In genomic region chr1:136966728-136967386, GRCm38 (mm10) we compare ENCODE assay signal across 23 mouse cellular contexts. TPM values are rescaled to one million over a fixed set of nuclear protein-coding genes. Genes with fewer than 3 reads are reported as not detected.
A peak's percentile ranks its signal among the peaks of the same experiment; 100 is the strongest.
DNase-seq lines count a peak whose midpoint lies in the region; ATAC-seq and TF ChIP-seq lines count a peak whose summit lies in the region.
"Had no signal": no experiment of that assay in that cellular context is flagged by ENCODE, and none has a peak within 500 bp of the region (broad histone marks: within the 10 kb centered on the region; RNA-seq: fewer than 3 reads in every experiment).

No protein-coding gene starts in this region.

- no peaks in the 10 kb centered on the region for H3K36me3 ChIP-seq in kidney, adult 2 months (ENCODE audit: control insufficient read depth, insufficient read depth, low read length)
- H3K36me3 ChIP-seq in kidney, embryonic 14.5 days (ENCODE audit: control insufficient read depth, insufficient read depth, low read length), result no peaks in the 10 kb centered on the region
- H3K36me3 ChIP-seq in stomach, embryonic 15.5 days, result no peaks in the 10 kb centered on the region
- no peaks in the 10 kb centered on the region for H3K36me3 ChIP-seq in stomach, postnatal 0 days (ENCODE audit: control insufficient read depth, insufficient read depth, low read length)
- H3K36me3 ChIP-seq in kidney, embryonic 16.5 days (ENCODE audit: insufficient read depth, low read length), result no peaks in the 10 kb centered on the region
- H3K36me3 ChIP-seq: embryonic facial prominence, embryonic 13.5 days; forebrain, embryonic 12.5 days; heart, embryonic 13.5 days; midbrain, embryonic 13.5 days had no signal

- no peak for TF ChIP-seq CTCF in kidney, adult 2 months (conservative IDR thresholded peaks at IDR 0.05; ENCODE audit: insufficient read depth, insufficient read length, low read depth, low read length)
- TF ChIP-seq CTCF in stomach, postnatal 0 days (IDR thresholded peaks at IDR 0.05; ENCODE audit: low read depth), result no peak

- H3K9me3 ChIP-seq in kidney, embryonic 14.5 days (ENCODE audit: control insufficient read depth, low read length), result no peaks in the 10 kb centered on the region
- H3K9me3 ChIP-seq in stomach, embryonic 15.5 days, result no peaks in the 10 kb centered on the region
- H3K9me3 ChIP-seq in stomach, postnatal 0 days (ENCODE audit: control insufficient read depth, low read length), result no peaks in the 10 kb centered on the region
- no peaks in the 10 kb centered on the region for H3K9me3 ChIP-seq in kidney, embryonic 16.5 days (ENCODE audit: low read length)
- H3K9me3 ChIP-seq: embryonic facial prominence, embryonic 13.5 days; forebrain, embryonic 12.5 days; heart, embryonic 13.5 days; midbrain, embryonic 13.5 days had no signal

- H3K4me1 ChIP-seq in kidney, adult 2 months (ENCODE audit: control insufficient read depth, insufficient read depth, low read length), result peaks cover 5% of the 10 kb centered on the region; the same call in 1 of the 2 replicates
- H3K4me1 ChIP-seq in kidney, embryonic 14.5 days (ENCODE audit: control insufficient read depth, insufficient read depth, low read length), result 0 out of 2 replicates have a peak, but pooled peaks cover 6% of the 10 kb centered on the region
- no peaks in the 10 kb centered on the region for H3K4me1 ChIP-seq in stomach, embryonic 15.5 days
- no peaks in the 10 kb centered on the region for H3K4me1 ChIP-seq in stomach, postnatal 0 days (replicated peaks; ENCODE audit: control insufficient read depth, insufficient read depth)
- H3K4me1 ChIP-seq in kidney, embryonic 16.5 days (ENCODE audit: insufficient read depth, low read length), result 0 out of 2 replicates have a peak, but pooled peaks cover 2% of the 10 kb centered on the region
- H3K4me1 ChIP-seq: embryonic facial prominence, embryonic 13.5 days; forebrain, embryonic 12.5 days; heart, embryonic 13.5 days; midbrain, embryonic 13.5 days had no signal

- H3K27me3 ChIP-seq in kidney, adult 2 months (replicated peaks; ENCODE audit: control insufficient read depth, insufficient read depth, low read length), result no peaks in the 10 kb centered on the region
- H3K27me3 ChIP-seq in kidney, embryonic 14.5 days (ENCODE audit: control insufficient read depth, insufficient read depth, low read length), result no peaks in the 10 kb centered on the region
- H3K27me3 ChIP-seq in stomach, embryonic 15.5 days (replicated peaks), result no peaks in the 10 kb centered on the region
- no peaks in the 10 kb centered on the region for H3K27me3 ChIP-seq in stomach, postnatal 0 days (ENCODE audit: control insufficient read depth, insufficient read depth, low read length)
- 0 out of 2 replicates have a peak, but pooled peaks cover 3% of the 10 kb centered on the region for H3K27me3 ChIP-seq in kidney, embryonic 16.5 days (ENCODE audit: insufficient read depth, low read length)
- H3K27me3 ChIP-seq: embryonic facial prominence, embryonic 13.5 days; midbrain, embryonic 13.5 days had no signal

- 46% methylated on average over 12 of the region's 12 CpGs for WGBS in kidney, adult 2 months
- 71% methylated on average over 12 of the region's 12 CpGs for WGBS in kidney, embryonic 14.5 days
- WGBS in stomach, embryonic 15.5 days, result 57% methylated on average over 12 of the region's 12 CpGs
- WGBS in stomach, postnatal 0 days, result 52% methylated on average over 12 of the region's 12 CpGs
- 66% methylated on average over 12 of the region's 12 CpGs for WGBS in kidney, embryonic 16.5 days

- no peak overlapping the region for H3K9ac ChIP-seq in kidney, embryonic 14.5 days (ENCODE audit: low read depth, low read length)
- no peak overlapping the region for H3K9ac ChIP-seq in stomach, embryonic 15.5 days
- H3K9ac ChIP-seq in stomach, postnatal 0 days (ENCODE audit: low read length), result no peak overlapping the region
- no peak overlapping the region for H3K9ac ChIP-seq in kidney, embryonic 16.5 days (replicated peaks; ENCODE audit: low read length)
- H3K9ac ChIP-seq: embryonic facial prominence, embryonic 13.5 days; forebrain, embryonic 12.5 days; heart, embryonic 13.5 days; hindbrain, embryonic 14.5 days; lung, embryonic 14.5 days; midbrain, embryonic 13.5 days had no signal

- TF ChIP-seq POLR2A in kidney, adult 2 months (IDR thresholded peaks at IDR 0.05; ENCODE audit: low read depth, low read length), result no peak

- TF ChIP-seq EP300 in stomach, postnatal 0 days (optimal IDR thresholded peaks at IDR 0.05), result no peak

- H3K4me3 ChIP-seq in kidney, adult 2 months (ENCODE audit: insufficient read depth, low read depth, low read length), result no peak overlapping the region
- H3K4me3 ChIP-seq in kidney, embryonic 14.5 days (ENCODE audit: low read length), result no peak overlapping the region
- H3K4me3 ChIP-seq in stomach, embryonic 15.5 days (replicated peaks), result no peak overlapping the region
- no peak overlapping the region for H3K4me3 ChIP-seq in stomach, postnatal 0 days (ENCODE audit: low read depth, low read length)
- H3K4me3 ChIP-seq in kidney, embryonic 16.5 days (ENCODE audit: low read length), result no peak overlapping the region
- H3K4me3 ChIP-seq: embryonic facial prominence, embryonic 13.5 days; erythroblast, embryonic 14.5 days; forebrain, embryonic 12.5 days; heart, adult 2 months; heart, embryonic 13.5 days; midbrain, embryonic 13.5 days had no signal

- no peak overlapping the region for H3K27ac ChIP-seq in kidney, adult 2 months (ENCODE audit: insufficient read depth, low read depth, low read length)
- H3K27ac ChIP-seq in kidney, embryonic 14.5 days (ENCODE audit: low read depth, low read length), result no peak overlapping the region
- H3K27ac ChIP-seq in stomach, embryonic 15.5 days, result peak overlapping the region; percentile 61
- H3K27ac ChIP-seq in stomach, postnatal 0 days (replicated peaks), result no peak overlapping the region
- no peak overlapping the region for H3K27ac ChIP-seq in kidney, embryonic 16.5 days (ENCODE audit: low read length)
- H3K27ac ChIP-seq: embryonic facial prominence, embryonic 13.5 days; forebrain, embryonic 12.5 days; heart, adult 2 months; heart, embryonic 13.5 days; hindbrain, embryonic 14.5 days; midbrain, embryonic 13.5 days had no signal

- DNase-seq in kidney, adult 2 months, result peak; percentile 62
- no peak for DNase-seq in stomach, postnatal 0 days (ENCODE audit: low spot score)
- DNase-seq in layer of hippocampus, postnatal 14 days (ENCODE audit: low spot score in 2 of 2), result no peak
- no peak for DNase-seq in cerebellum, adult 11 months
- DNase-seq: adrenal gland, adult 2 months; cerebellum, adult 18-20 months; cerebellum, postnatal 25 days; embryo, embryonic 11 days; gastrocnemius, postnatal 25 days; heart, adult 2 months; lung, embryonic 14.5 days had no signal

- ATAC-seq in kidney, embryonic 14.5 days (ENCODE audit: low FRiP score, low TSS enrichment), result no peak
- ATAC-seq in stomach, embryonic 15.5 days (ENCODE audit: insufficient read depth, low FRiP score, low read depth), result peak; percentile 16; the same call in 1 of the 2 replicates
- no peak for ATAC-seq in stomach, postnatal 0 days (ENCODE audit: low FRiP score, low TSS enrichment)
- peak; percentile 32; the same call in 1 of the 2 replicates for ATAC-seq in kidney, embryonic 16.5 days (ENCODE audit: low FRiP score, low TSS enrichment)
- ATAC-seq: inflammation-experienced regulatory T-cells, adult 6 months; midbrain, embryonic 13.5 days had no signal

- no peak overlapping the region for H3K4me2 ChIP-seq in kidney, embryonic 14.5 days (replicated peaks; ENCODE audit: low read depth, low read length)
- no peak overlapping the region for H3K4me2 ChIP-seq in stomach, embryonic 15.5 days
- no peak overlapping the region for H3K4me2 ChIP-seq in stomach, postnatal 0 days (replicated peaks; ENCODE audit: low read depth)
- H3K4me2 ChIP-seq in kidney, embryonic 16.5 days (replicated peaks; ENCODE audit: low read depth, low read length), result no peak overlapping the region
- H3K4me2 ChIP-seq: embryonic facial prominence, embryonic 13.5 days; forebrain, embryonic 12.5 days; heart, embryonic 13.5 days; hindbrain, embryonic 14.5 days; lung, embryonic 14.5 days; midbrain, embryonic 13.5 days had no signal

RNA-seq across cellular contexts. Expression of gene Nr5a2, which starts 6.6 kb away (rescaled TPM):
- 0.38 and 0.58 TPM in 2 replicates for polyA plus RNA-seq in kidney, adult 2 months (2012; rRNA removed)
- 0.10 and 0.46 TPM in 2 replicates for polyA plus RNA-seq in kidney, embryonic 14.5 days (2014; fragmentation: Nextera tagmentation; extraction: Ambion mirVana)
- 6.3 and 8.1 TPM in 2 replicates for polyA plus RNA-seq in stomach, embryonic 15.5 days (2015; fragmentation: Nextera tagmentation; extraction: Ambion mirVana)
- 0.48 and 0.51 TPM in 2 replicates for polyA plus RNA-seq in stomach, postnatal 0 days (2015; fragmentation: Nextera tagmentation; extraction: Ambion mirVana)
- 0.53 and 0.70 TPM in 2 replicates for polyA plus RNA-seq in kidney, embryonic 16.5 days (2015; fragmentation: Nextera tagmentation; extraction: Ambion mirVana)
- not detected for total RNA-seq in layer of hippocampus, postnatal 14 days (2021)
- total RNA-seq: layer of hippocampus, adult 8-10 months; megakaryocyte, adult 5-6 weeks had no signal
- polyA plus RNA-seq: inflammation-experienced regulatory T-cells, adult 6 months had no signal

Comparison
In these comparisons a context has a peak if more than half of its experiments do, and no peak if none do; other contexts are left out.
1. ATAC-seq: peak in stomach, embryonic 15.5 days (single experiment) and kidney, embryonic 16.5 days (single experiment); none in kidney, embryonic 14.5 days (single experiment) and stomach, postnatal 0 days (single experiment).